Mouse (Mus musculus) layer of hippocampus, adult 11-12 months (tissue): Measurements from ENCODE around the gene Bhlhe40.

Experiments
- DNase-seq: peaks from one replicate; pipeline ENCODE4 v3.0.0; 2022; ENCODE audit warnings: low spot score

The Bhlhe40 gene

GRCm38 (mm10) chr6:108694965-108695724, 34.7 kb downstream of the Bhlhe40 start:
- DNase-seq: no peak

GRCm38 (mm10) chr6:108695844-108696821, 35.7 kb downstream of the Bhlhe40 start:
- no peak for DNase-seq

DNA sequence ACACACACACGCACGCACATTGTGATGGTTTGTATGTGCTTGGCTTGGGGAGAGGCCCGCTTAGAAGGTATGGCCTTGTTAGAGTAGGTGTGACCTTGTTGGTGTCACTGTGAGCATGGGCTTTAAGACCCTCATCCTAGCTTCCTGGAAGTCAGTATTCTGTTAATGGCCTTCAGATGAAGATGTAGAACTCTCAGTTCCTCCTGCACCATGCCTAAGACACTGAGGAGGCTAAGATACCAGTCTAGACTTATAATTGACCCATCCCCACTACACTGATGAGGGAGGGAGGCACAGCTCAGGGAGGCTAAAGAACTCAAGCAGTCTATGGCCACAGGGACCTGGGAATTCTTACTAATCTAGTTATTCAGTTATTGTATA, 36.4 kb downstream of the Bhlhe40 start:
- no peak for DNase-seq

- DNase-seq: no peak
Measured at GRCm38 (mm10) chr6:108697345-108697744, 36.9 kb downstream of the Bhlhe40 start.

DNA sequence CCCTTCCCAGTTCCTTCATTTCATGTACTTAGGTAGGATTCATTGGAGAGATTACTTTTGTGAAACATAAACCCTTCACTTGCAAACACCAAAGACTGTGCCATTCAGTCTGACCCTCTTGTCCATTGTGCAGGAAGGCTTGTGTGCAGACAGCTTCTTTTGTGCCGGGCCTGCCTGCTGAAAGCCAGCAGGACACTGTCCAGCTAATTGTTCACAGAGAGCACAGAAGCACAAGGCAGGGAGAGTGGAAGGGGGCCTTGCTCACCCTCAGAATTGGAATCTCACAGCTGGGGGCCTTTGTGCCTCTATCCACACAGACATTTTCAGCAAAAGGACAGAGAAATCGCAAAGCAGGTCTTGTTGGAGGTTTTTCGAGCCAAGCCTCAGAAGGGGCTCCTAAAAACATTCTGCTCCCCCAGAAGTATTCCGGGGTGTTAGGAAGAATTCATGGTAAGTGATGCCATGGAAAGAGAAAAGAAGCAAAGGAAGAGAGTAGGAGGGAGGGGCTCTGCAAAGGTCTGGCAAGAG, 38.0 kb downstream of the Bhlhe40 start:
- DNase-seq: peak; percentile 27

GRCm38 (mm10) chr6:108699679-108700078, 39.2 kb downstream of the Bhlhe40 start:
- DNase-seq: no peak

- peak; percentile 30 for DNase-seq
Measured at GRCm38 (mm10) chr6:108700638-108701343, 40.4 kb downstream of the Bhlhe40 start.

DNA sequence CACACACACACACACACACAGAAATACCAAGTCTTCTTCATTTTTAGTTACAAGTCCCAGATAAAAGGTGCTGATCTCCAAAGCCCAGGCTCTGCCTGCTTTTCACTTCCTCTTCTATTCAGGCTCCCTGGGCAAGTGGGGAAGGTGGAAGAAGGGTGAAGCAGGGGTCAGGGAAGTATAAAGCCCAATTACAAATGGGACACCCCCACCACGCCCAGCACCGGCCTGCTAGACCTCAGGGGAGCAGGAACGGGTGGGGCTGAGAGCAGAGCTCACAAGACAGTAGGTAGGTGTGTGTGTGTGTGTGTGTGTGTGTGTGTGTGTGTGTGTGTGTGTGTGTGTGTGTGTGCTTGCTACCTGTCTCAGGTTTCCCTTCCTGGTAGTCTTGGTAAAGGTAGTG, 42.2 kb downstream of the Bhlhe40 start:
- DNase-seq: no peak

- no peak for DNase-seq
Measured at GRCm38 (mm10) chr6:108703085-108703484, 42.7 kb downstream of the Bhlhe40 start.

GRCm38 (mm10) chr6:108704316-108705080, 44.1 kb downstream of the Bhlhe40 start:
- no peak for DNase-seq

DNA sequence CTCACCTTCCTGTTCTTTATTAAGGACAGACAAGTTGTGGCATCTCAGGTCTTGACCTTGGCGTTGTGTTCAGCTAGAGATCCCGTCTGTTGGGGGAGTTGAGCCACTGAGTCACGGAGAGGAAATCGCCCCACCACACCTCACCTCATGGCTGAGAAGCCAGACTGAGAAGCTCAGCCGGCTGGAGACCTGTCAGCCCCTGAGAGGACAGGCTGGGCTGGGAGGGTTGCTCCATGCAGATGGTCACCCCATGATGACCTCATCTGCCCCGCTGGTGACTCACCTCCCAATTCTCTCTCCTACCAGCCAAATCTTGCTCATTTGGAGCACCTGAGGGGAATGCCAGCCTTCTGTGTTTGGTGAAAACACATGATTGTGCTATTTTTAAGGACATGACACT, 45.5 kb downstream of the Bhlhe40 start:
- DNase-seq: no peak

DNA sequence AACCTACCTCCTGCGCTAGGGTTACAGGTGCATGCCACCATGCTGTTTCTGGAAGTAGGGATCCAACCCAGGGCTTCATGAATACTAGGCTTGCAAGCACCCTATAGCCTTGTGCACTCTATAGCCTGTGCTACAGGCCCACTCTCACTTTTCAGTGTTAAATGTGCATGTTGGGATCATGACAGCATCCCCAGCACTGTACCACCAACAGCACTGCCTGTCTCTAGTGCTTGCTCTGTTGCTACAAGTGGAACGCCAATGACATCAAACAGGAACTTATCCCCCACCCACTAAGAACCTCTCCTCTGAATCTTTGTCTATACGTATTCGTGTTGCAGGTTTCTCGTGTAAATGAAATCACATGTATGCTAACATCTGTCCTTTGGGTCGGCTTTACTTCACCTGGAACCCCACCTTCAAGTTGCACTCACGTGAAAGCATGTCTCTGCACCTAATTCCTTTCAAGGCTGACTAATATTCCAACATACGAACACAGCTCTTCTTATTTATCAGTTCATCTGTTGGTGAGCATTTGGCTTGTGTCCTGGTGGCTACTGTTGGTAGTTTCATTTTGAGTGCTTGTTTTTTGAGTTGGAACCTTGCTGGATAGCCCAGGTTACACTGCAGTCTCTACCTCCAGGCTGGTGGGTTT, 46.7 kb downstream of the Bhlhe40 start:
- DNase-seq: no peak

- no peak for DNase-seq
Measured at GRCm38 (mm10) chr6:108709131-108709470, 48.7 kb downstream of the Bhlhe40 start.

DNA sequence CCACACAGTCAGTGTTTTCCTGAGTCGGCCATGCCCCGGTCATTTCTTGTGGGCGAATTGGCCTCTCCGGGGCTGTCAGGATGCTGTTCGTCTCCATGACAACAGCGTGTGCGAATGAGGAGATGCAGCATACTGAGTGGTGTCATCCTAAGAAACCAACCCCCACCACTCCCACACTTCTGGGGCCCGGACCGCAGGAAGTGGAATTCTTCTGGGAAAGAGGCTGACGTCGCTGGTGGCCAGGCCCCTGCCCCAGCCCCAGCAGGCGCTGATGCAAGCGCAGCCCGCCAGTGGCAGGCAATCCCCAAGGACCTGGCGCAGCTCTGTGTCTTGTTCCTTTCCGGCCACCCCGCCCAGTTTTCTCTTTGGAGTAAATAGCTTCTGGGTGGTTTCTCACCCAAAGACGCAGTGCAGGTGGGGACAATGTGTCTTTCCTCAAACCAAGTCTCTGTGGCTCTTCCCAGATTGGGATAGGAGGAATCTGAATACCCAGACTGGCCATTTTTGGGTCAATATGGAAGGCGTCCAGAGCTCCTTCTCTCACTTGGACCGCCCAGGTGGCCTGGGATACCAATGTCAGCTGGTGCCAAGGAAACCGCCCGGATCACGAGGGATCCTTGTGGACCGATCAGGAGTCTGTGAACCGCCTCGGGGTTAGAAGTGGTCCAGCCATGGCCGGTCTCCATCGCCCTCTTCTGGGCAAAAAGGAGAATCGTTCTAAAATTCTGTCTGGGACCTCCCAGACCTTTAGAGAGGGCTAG, 49.2 kb downstream of the Bhlhe40 start:
- peak; percentile 82 for DNase-seq

GRCm38 (mm10) chr6:108710667-108711066, 50.2 kb downstream of the Bhlhe40 start:
- no peak for DNase-seq

DNA sequence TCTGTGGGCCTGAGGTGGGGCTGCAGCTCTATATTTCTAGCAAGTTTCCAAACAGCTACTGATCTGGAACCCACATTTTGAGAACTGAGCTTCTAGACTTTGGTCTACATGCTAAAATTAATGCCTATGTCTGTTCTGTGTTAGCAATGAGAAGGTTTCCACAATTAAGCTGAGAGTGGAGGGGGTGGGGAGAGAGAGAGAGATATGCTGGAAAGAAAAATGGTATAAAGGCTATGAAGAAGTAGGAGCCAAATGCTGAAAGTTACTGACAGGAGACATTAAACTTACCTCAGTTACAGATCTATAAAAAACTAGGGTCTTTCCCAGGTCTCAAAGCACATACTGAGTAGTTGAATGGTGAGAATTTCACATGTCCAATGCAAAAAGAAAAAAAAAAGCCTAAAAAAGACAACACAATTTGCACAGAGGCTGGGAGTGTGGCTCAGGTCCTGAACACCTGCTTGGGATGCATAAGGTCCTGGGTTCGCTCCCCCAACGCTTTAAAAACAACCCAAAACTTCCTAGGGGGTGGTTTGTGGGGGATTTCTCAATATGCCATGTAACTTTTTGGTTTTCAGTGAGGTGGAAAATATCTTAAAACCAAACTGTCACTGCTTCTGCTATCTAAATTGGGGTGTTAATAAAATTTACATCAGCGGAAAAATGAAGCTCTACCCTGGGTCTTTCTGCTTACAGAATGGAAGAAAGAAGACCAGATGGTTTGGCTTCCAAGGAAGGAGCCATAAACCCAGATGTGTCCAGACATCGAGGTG, 50.9 kb downstream of the Bhlhe40 start:
- DNase-seq: no peak

- DNase-seq: no peak
Measured at GRCm38 (mm10) chr6:108712148-108712547, 51.7 kb downstream of the Bhlhe40 start.

- no peak for DNase-seq
Measured at GRCm38 (mm10) chr6:108713175-108713974, 52.9 kb downstream of the Bhlhe40 start.
